14 mouse cellular contexts compared by ENCODE assay signal in genomic region chr2:27321431-27321875, GRCm38 (mm10).
A peak's percentile ranks its signal among the peaks of the same experiment; 100 is the strongest.
DNase-seq lines count a peak whose midpoint lies in the region; ATAC-seq lines count a peak whose summit lies in the region.
"Had no signal": no experiment of that assay in that cellular context is flagged by ENCODE, and none has a peak within 500 bp of the region (broad histone marks: within the 10 kb centered on the region; RNA-seq: fewer than 3 reads in every experiment).

No protein-coding gene starts in this region.

- no peaks in the 10 kb centered on the region for H3K27me3 ChIP-seq in neural tube, embryonic 11.5 days (ENCODE audit: control insufficient read depth, insufficient read depth, low read length)
- H3K27me3 ChIP-seq in neural tube, embryonic 15.5 days (replicated peaks), result no peaks in the 10 kb centered on the region
- no peaks in the 10 kb centered on the region for H3K27me3 ChIP-seq in forebrain, embryonic 15.5 days
- no peaks in the 10 kb centered on the region for H3K27me3 ChIP-seq in midbrain, embryonic 15.5 days (replicated peaks)
- H3K27me3 ChIP-seq: heart, embryonic 13.5 days; limb, embryonic 15.5 days had no signal

- no peaks in the 10 kb centered on the region for H3K9me3 ChIP-seq in neural tube, embryonic 11.5 days (ENCODE audit: control insufficient read depth, low read length)
- no peaks in the 10 kb centered on the region for H3K9me3 ChIP-seq in neural tube, embryonic 15.5 days (replicated peaks)
- H3K9me3 ChIP-seq in forebrain, embryonic 15.5 days, result no peaks in the 10 kb centered on the region
- no peaks in the 10 kb centered on the region for H3K9me3 ChIP-seq in midbrain, embryonic 15.5 days
- H3K9me3 ChIP-seq: heart, embryonic 13.5 days; limb, embryonic 15.5 days had no signal

- no peak overlapping the region for H3K4me3 ChIP-seq in neural tube, embryonic 11.5 days (ENCODE audit: low read depth, low read length)
- no peak overlapping the region for H3K4me3 ChIP-seq in neural tube, embryonic 15.5 days (replicated peaks)
- no peak overlapping the region for H3K4me3 ChIP-seq in forebrain, embryonic 15.5 days
- H3K4me3 ChIP-seq in midbrain, embryonic 15.5 days, result no peak overlapping the region
- H3K4me3 ChIP-seq: heart, embryonic 13.5 days; limb, embryonic 15.5 days had no signal

- H3K36me3 ChIP-seq in neural tube, embryonic 11.5 days (ENCODE audit: control insufficient read depth, insufficient read depth, low read length), result no peaks in the 10 kb centered on the region
- no peaks in the 10 kb centered on the region for H3K36me3 ChIP-seq in neural tube, embryonic 15.5 days
- no peaks in the 10 kb centered on the region for H3K36me3 ChIP-seq in forebrain, embryonic 15.5 days
- H3K36me3 ChIP-seq in midbrain, embryonic 15.5 days (replicated peaks), result no peaks in the 10 kb centered on the region
- H3K36me3 ChIP-seq: heart, embryonic 13.5 days; limb, embryonic 15.5 days had no signal

- peak; percentile 33 for DNase-seq in neural tube, embryonic 11.5 days (ENCODE audit: low spot score)
- DNase-seq in brain, adult 2 months (ENCODE audit: low read depth, low spot score), result peak; percentile 30
- no peak for DNase-seq in layer of hippocampus, postnatal 10 days (ENCODE audit: low spot score in 2 of 2)
- no peak for DNase-seq in frontal cortex, adult 2 months (ENCODE audit: extremely low spot score in 1 of 2, low spot score in 1 of 2)
- no peak for DNase-seq in yolk sac, embryonic 10.5 days (ENCODE audit: low spot score)
- DNase-seq: cerebellum, postnatal 25 days; kidney, adult 11 months; layer of hippocampus, postnatal 36 days; lung, postnatal 36 days had no signal

- 0 out of 2 replicates have a peak overlapping the region, but pooled peaks have one; percentile 53 for H3K27ac ChIP-seq in neural tube, embryonic 11.5 days (ENCODE audit: low read depth, low read length)
- H3K27ac ChIP-seq in neural tube, embryonic 15.5 days (replicated peaks), result no peak overlapping the region
- peak overlapping the region; percentile 46 for H3K27ac ChIP-seq in forebrain, embryonic 15.5 days (replicated peaks)
- peak overlapping the region; percentile 50 for H3K27ac ChIP-seq in midbrain, embryonic 15.5 days
- H3K27ac ChIP-seq: heart, embryonic 13.5 days; limb, embryonic 15.5 days had no signal

- no peak for ATAC-seq in neural tube, embryonic 11.5 days (ENCODE audit: insufficient read depth, low FRiP score, low TSS enrichment)
- no peak for ATAC-seq in neural tube, embryonic 15.5 days (ENCODE audit: low FRiP score)
- ATAC-seq in forebrain, embryonic 15.5 days (replicated peaks), result peak; percentile 74; the same call in 1 of the 2 replicates
- peak; percentile 54 for ATAC-seq in midbrain, embryonic 15.5 days (replicated peaks)

- WGBS in neural tube, embryonic 11.5 days, result 8% methylated on average over 6 of the region's 6 CpGs
- 14% methylated on average over 6 of the region's 6 CpGs for WGBS in neural tube, embryonic 15.5 days
- 10% methylated on average over 6 of the region's 6 CpGs for WGBS in forebrain, embryonic 15.5 days
- WGBS in midbrain, embryonic 15.5 days, result 8% methylated on average over 6 of the region's 6 CpGs

- H3K4me2 ChIP-seq in neural tube, embryonic 11.5 days (ENCODE audit: low read depth), result no peak overlapping the region
- no peak overlapping the region for H3K4me2 ChIP-seq in neural tube, embryonic 15.5 days
- H3K4me2 ChIP-seq in forebrain, embryonic 15.5 days (replicated peaks), result no peak overlapping the region
- H3K4me2 ChIP-seq in midbrain, embryonic 15.5 days, result no peak overlapping the region
- H3K4me2 ChIP-seq: heart, embryonic 13.5 days; limb, embryonic 15.5 days had no signal

- H3K4me1 ChIP-seq in neural tube, embryonic 11.5 days (ENCODE audit: control insufficient read depth, insufficient read depth, low read length), result peaks cover 14% of the 10 kb centered on the region
- H3K4me1 ChIP-seq in neural tube, embryonic 15.5 days, result peaks cover 51% of the 10 kb centered on the region
- H3K4me1 ChIP-seq in forebrain, embryonic 15.5 days, result peaks cover 20% of the 10 kb centered on the region; the same call in 1 of the 2 replicates
- H3K4me1 ChIP-seq in midbrain, embryonic 15.5 days, result peaks cover 33% of the 10 kb centered on the region

- H3K9ac ChIP-seq in neural tube, embryonic 11.5 days (ENCODE audit: low read length), result no peak overlapping the region
- H3K9ac ChIP-seq in neural tube, embryonic 15.5 days (replicated peaks), result no peak overlapping the region
- H3K9ac ChIP-seq in forebrain, embryonic 15.5 days (replicated peaks), result no peak overlapping the region
- no peak overlapping the region for H3K9ac ChIP-seq in midbrain, embryonic 15.5 days
- H3K9ac ChIP-seq: heart, embryonic 13.5 days; limb, embryonic 15.5 days had no signal

Comparison
In these comparisons a context has a peak if more than half of its experiments do, and no peak if none do; other contexts are left out.
1. ATAC-seq: peak in forebrain, embryonic 15.5 days (single experiment) and midbrain, embryonic 15.5 days (single experiment); none in neural tube, embryonic 11.5 days (single experiment) and neural tube, embryonic 15.5 days (single experiment).
2. DNase-seq: peak in neural tube, embryonic 11.5 days (single experiment) and brain, adult 2 months (single experiment); none in layer of hippocampus, postnatal 10 days (0 of 2), frontal cortex, adult 2 months (0 of 2) and yolk sac, embryonic 10.5 days (single experiment).